Mouse (Mus musculus) embryo, embryonic 10 days (tissue): ENCODE data around the gene Ppp1r14b.

Experiments
- DNase-seq: peaks from one replicate; pipeline ENCODE4 v3.0.0-alpha.2; 2015; ENCODE audit warnings: low spot score

Gene Ppp1r14b

DNA sequence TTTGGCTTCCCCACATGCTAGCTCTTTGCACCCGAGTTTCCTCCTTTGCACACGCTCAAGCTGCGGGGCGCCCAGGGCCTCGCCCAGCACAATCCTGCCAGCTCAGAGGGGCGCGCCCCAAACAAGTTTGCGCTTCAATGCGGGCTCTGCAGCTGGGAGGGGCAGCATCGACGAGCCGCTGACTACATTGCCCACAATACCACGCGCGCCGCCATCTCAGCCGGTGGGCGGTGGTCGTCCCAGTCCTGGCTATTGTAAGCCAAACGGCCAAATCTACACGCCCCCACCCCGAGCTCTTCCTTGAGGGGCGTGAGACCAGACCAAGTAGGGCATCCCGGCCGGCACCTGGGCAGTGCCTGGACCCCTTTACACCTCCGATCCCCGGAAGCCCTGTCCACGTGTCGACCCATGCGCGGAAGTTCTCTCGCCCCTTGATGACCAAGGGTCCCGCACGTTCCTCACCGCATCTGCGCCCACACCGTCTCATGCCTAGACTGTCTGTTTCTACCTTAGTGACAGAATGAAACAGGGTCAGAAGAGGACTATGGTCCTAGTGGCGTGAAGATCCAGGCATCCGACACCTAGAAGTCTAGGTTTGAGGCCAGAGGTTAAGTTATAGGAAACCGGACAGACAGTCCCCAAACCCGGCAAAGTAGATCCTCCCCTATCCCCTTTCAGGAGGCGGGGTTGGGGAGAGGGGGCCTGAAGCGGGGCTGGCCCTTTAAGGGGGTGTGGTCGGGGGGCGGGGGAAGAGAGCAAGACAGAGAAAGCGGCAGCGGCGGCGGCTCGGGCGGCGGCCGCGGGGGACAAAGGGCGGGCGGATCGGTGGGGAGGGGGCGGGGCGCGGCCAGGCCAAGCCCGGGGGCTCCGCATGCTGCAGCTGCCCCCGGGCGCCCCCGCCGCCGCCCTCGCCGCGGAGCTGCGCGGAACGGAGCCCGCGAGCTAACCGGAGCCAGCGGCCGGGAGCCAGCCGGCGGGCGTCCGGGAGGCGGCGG, at the start of gene Ppp1r14b:
TSS of gene Ppp1r14b (plus strand) at position 758 of the 995 bp plus-strand sequence.
- peak; percentile 94 for DNase-seq

DNA sequence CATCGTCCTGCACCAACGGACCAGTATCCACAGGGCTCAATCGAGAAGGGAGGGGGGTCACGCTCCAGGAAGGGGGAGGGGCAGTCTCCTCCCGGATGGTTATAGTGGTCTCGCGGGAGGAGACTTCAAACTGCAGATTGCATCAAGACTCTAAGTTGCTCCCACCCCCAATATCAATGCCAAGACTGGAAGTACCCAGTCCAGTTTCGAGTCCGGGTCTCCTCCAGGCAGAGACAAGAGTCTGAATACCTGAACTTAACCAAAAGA, 49.5 kb upstream of the Ppp1r14b start, which contains the start of gene Catsperz:
TSS of gene Catsperz (minus strand) at position 74 of the 267 bp plus-strand sequence.
- no peak for DNase-seq

DNA sequence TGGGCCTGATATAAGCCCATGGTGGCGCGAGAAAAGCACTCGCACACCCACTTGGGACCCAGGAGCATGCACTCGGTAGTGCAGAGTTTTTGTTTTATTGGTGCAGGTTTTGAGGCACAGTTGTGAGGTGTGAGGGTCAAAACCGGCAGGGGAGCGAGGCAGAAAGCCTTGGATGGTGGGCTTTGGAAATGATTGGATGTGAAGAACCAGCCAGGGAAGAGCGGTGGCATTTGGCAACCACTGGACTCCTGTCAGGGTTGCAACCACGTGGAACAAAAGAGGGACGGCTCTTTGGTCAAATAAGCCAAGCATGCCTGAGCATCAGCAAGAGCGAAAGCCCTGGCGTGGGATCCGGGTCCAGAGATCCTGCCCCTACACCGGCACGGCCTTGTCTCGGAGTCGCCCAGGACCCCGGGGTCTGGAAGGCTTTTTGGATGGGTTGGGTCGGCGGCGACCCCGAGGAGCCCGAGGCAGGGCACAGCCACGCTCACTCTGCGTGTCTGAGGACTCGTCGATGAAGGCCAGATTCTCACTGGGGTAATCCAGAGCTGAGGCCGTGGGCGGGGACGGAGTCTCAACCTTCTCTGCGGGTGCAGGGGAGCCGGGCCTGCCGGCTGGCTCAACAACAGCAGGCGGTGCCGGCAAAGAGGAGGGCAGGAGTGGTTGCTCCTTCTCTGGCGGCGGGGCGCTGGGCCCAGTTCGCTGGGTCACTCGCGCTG, 49.0 kb upstream of the Ppp1r14b start:
- DNase-seq = no peak

DNA sequence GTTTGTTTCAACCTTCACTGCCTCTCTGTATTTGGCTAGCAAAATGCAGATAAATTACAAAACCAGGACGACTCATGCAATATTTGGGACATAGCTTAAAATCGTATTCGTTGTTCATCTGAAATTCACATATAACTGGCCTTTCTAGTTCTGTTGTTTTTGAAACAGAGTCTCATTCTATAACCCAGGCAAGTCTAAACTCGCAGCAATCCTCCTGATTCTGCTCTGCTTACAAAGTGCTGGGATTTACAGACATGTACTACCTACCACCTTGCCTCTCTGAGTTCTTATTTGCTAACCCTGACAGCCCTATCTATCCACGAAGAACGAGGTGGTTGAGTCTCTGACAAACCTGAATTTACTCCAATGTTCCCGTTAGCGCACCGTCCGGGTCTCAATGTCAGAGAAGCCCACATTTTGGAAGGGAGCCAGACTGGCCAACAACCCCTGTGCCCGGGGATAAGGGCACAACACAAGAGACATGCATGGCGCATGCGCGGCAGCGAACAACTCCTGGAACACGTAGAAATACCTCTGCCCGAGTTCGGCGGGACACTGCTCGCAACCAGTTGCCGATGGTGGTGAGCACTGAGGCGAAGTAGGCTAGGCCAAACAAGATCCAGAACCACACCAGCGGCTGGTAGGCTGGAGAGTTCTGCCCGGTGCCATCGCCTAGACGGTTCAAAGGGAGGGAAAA, 48.1 kb upstream of the Ppp1r14b start:
- peak; percentile 56 for DNase-seq

DNA sequence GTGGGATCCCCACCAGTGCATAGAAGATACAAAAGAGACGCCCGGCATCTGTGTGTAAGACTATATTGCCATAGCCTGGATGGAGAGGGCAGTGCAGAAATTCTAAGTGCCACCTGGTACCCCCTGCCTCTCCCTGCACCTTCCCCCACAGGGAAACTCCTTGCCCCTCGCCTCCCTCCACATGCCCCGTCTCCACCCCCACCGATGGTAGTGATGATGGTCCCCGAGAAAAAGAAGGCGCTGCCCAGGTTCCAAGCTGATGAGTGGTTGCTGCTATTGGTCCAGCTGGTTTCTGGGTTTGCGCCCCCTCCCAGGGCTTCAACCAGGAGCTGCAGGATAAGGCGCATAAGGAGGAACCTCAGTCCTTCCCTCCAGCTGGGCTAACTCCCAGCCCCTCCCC, 46.7 kb upstream of the Ppp1r14b start:
- no peak for DNase-seq

DNA sequence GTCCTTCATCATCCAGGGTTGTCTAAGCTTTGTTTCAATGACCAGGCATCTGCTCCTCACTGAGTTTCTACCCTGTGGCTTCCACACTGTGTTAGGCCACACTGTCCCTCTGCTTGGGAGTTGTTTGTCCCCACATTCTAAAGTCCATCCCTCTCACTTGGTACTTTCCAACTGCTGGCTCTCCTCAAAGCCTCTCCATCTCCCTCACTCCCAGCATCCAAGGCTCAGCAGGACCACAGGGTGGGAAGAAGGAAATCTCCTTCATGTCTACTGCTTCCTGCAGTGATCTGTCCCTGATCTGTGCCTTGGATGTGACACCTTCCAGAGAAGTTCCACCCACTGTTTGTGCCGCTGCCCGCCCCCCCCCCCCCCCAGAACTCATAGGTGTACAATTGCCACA, 43.8 kb upstream of the Ppp1r14b start:
- DNase-seq = no peak

DNA sequence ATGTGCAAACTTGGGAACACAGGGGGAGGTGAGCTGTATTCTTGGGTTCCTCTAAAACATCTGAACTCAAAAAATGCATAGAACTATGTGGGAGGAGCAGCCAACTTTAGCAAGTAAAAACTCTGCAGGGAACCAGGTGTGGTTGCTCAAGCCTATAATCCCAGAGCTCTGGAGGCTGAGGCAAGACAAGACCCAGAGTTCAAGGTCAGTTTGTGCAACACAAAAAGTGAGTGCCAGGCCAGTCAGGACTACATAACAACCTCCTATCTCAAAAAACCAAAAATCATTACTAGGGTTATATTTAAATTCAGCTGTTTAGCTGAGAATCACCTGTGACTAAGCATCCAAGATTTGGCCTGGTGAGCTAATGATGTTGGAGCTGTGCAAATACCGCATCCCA, 42.8 kb upstream of the Ppp1r14b start:
- no peak for DNase-seq

DNA sequence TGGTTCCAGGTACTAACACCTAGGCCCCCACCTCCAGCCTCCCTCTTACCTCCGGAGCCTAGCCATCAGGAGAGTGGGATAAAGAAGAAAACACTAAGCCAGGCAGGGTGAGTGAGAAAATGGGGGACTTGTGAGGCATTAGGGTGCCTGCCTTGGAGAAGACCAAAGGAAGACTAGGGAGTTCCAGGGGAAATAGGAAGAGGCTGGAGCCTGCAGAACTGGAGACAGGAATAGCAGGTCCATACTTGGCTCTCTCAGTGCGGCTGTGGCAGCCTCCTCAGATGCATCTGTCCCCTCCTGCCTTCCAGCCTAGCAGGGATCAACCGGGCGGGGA, 41.7 kb upstream of the Ppp1r14b start:
- no peak for DNase-seq

DNA sequence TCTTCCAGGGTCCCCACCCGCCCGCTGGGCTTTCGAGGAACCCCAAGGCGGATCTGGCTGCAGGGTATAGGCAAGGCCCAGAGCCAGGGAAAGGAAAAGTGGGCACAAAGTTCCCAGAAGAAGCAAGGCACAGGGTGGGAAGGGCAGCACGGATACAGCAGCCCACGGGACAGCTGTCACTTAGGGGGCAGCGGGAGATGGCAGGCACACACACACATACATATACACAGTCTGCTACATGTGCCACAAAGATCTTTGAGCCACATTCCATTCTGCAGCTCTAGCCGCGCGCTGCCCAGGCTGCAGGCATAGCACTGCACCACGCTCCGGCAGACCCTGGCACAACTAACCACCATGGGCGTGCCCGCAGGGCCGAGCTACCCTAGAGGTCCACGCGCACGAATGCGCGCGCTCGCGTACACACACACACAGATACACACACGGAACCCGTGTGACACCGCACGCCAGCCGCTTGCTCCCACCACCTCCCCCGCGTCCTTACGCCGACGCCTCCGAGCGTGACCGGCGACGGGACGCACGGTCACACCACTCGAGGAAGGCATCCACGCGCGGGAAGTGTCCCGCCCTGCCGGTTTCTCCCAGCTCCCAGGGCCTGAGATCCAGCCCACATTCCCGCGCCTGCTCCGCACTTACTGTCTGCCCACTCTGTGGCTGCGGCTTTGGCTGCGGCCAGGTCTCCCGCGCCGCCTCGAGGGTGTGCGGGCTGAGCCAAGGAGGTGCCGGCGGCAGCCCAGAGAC, 41.2 kb upstream of the Ppp1r14b start:
- DNase-seq = no peak

DNA sequence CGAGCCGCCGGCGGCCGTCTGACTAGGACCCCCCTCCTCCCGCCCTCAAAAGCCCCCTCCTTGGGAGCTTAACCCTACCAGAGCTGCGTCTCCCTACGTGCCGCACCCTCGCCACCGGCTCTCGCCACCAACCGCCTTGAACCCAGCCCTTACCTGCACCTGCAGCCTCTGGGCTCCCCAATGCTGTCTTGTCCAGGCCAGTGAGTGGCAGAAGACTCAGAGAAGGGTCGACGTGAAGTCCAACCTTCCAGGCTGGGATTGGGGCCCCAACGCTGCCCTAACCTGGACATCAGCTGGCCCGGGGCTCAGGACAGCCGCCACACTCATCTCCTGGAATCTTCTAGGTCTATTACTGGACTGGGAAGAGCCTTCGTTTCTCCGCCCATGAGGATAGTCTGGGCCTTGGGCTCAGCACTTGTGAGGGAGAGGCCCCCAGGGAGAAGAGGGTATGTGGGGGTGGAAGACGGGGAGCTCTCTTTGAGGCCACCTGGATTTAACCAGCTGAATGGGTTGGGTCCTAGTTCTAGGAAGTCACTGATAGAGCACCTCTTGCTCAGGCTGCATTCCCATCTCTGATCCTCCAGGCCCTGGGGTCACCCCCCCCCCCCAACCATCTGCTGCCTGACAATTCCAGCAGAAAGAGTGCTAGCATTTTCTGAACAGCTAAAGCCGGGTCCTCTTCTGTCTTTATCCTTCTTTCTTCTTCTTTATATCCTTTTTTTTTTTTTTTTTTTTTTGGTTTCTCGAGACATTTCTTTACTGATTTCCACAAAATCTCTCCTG, 40.4 kb upstream of the Ppp1r14b start, which contains the start of gene Kcnk4:
TSS of gene Kcnk4 (minus strand) at position 321 of the 783 bp plus-strand sequence.
- DNase-seq = no peak

DNA sequence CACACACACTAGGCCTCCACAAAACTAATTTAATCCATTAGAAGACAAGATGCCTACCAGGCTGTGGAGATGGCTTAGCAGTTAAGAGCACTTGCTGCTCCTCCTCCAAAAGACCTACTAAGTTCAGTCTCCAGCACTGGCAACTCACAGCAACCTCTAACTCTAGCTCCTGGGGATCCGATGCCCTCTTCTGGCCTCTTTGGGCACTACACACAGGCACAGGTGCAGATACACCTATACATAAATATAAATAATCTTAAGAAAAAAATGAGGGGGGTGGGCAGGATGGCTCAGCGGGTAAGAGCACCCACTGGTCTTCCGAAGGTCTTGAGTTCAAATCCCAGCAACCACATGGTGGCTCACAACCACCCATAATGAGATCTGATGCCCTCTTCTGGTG, 38.5 kb upstream of the Ppp1r14b start:
- DNase-seq = no peak

DNA sequence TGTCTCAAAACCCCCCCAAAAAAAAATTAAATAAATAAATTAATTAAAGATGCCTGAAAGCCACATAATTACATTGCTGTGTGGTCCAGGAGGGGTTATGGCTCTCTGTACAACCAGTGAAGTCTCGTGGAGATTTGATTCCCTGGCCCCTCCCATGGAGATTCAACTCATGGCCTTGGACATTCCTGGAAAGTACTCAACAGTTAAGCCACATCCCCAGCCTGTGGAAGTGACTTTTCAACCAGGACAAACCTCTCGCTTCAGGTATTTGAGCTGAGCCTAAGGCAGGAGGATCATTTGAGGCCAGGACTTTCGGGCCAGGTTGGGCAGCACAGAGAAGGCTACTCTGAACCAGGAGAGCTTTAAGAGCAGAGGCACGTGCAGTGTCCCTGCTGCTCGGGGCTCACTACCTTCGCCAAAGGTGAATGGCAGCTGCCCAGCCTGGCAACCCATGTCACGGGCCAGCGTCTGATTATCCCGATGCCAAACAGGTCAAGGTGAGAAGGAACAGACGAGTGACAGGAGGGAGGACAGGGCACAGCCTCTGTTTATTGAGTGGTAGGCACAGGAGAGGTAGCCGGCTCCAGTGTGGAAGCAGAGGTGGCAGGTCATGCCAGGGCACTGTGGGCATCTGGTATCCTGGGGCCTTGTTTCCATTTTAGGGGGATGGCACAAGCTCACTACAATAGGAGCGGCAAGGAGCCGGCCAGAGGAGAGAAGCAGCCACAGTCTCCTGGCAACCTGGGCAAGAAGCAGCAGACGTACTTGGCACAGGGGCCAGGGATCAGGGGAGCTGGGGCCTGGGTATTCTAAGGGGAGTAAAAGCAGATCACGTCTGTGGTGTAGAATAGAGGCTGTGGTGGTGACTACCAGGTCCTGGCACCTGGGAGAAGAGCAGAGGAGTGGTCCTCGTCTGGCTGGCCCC, 37.0 kb upstream of the Ppp1r14b start:
- DNase-seq = no peak

DNA sequence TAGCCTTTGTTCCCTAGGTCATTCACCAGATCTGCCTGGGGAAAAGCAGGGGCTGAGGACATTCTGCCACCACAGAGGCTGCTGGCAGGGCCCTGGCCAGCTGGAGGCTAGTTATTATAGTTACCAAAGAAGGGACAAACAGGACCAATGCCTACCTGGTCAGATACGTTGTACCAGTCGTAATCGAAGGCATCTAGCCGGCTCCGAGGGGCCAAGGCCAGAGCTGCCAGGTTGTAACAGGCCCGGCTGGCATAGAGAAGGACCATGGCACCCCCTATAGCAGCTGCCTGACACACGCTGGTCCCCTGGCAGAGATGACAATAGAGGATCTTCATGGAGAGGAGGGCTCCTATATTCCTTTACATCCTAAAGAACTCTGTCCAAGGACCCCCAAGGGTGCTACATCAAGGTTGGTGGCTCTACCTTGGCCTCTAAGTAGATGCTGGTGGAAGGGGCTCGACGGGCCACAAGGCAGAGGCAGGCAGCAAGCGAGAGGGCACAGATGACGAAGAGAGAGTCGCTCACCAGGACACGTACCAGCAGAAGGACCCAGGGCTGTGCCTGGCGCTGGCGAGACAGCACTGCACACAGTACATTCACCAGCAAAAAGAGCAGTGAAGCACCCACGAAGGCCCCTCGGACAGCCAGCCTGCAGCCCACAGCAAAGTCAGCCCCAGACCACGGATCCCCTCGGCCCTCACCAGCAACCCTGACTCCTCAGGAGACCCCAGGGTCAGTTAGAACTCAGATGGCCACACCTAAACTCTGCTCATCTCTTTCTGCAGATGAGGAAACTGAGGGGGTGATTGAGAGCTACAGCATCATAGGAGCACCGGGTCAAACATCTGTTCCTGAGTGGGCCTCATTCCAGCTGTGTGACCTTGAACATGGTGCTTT, 35.4 kb upstream of the Ppp1r14b start:
- no peak for DNase-seq

DNA sequence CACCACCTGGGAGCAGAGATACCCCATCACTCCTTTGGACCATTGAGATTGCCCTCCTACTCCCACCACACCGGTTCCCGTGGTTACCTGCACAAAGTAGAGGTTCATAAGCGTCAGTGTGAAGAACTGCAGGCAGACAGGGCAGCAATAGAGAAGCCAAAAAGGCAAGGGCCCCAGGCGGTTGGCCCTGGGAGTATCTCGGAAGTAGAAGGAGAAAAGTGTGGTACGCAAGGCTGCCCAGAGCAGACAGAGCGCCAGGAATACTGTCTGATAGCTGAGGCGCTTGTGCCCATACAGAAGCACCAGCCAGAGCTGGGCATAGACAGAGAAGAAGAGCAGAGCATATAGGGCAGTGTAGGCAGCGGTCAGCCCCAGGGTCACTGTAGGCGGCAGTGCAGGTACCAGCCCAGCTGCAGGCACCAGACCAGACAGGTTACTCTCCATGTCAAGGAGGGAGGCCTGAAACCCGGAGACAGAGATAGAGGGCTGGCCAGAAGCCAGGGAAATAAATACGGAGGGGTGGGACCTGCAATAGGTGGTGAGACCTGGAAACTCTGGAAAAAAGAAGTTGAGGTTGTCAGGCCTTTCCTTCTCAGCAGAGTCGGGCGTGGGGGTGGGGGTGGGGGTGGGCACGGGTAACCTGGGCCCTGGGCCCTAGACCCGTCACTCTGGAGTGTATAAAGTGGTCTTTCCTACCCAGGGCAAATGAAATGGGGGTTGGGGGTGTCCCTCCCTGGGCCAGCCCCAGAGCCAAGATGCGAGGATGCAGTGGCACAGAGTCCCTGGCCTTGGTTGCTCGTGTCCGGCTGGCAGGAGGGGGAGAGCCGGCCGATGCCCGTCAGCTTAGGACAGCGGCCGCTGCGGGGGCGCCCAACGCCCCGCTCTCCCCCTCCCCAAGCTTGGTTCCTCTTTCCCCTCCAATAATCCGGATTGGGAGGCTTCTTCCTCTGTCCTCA, 34.1 kb upstream of the Ppp1r14b start:
- DNase-seq = no peak

DNA sequence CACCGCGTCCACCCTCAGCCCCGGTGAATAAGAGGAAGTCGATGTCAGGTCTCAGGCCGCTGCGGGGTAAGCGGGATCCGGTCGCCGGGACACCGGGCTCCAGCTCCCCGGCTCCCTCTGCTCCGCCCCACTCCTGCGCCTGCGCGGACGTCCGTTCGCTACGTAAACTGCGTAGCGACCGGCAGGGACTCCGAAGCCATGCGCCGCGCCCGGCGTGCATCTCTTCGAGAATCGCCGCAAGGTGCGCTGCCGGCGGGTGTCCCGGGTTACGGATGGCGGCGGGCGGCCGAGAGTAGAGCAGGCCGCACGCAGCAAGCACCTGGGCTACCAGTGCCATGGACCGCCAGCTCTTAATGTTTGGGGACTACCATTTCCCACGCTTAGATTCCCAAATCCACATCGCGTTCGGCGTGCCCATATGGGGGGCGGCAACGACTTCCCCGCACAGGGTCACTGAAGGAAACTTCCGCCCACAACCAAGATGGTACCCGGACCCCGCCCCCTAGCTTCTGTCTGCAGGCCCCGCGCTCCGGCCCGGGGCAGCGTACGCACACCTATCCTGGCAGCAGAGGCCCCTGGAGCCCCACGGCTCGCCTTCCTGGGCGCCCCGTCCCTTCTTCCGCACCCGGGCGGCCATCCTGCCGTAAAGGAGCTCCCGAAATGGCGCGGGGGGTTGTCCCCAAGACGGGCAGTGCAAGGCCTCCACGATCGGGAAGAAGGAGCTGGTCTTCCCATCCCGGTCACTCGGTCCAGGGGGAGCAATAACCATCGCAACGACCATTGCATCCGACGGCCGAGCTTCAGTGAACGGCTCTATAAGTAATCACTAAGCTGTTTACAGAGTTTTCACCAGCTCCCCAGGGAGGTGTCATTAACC, 33.2 kb upstream of the Ppp1r14b start, which contains the start of gene Bad:
TSS of gene Bad (plus strand) at position 490 of the 877 bp plus-strand sequence.
- peak; percentile 97 for DNase-seq

DNA sequence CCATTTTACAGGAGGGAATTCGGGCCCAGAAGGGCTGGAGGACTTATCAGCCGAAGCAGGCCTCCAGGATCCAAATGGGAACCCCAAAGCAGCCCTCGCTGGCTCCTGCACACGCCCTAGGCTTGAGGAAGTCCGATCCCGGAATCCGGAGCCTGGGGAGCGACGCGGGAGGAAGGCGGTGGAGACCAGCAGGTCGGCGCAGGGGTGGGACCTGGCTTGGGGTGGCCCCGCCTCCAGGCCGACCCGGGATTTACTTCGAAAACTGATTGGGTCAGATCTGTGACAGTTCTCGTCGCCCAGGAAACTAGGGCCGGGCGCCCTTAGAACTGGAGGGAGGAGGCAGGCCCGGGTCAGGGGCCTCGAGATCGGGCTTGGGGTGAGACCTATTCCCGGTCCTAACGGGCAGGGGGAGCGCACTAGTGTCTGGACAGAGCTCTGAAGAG, 32.5 kb upstream of the Ppp1r14b start, which contains the start of gene Gpr137:
TSS of gene Gpr137 (minus strand) at position 232 of the 443 bp plus-strand sequence.
- peak; percentile 95 for DNase-seq
